Mouse (Mus musculus): ENCODE results near the gene Zbtb44.

GRCm38 (mm10) chr9:31097088-31098082 lies 66.9 kb downstream of the Zbtb44 start:
- TF ChIP-seq CTCF (IDR thresholded peaks at IDR 0.05) (no peak), EP300 (IDR thresholded peaks at IDR 0.05) (no peak)

All from lung, postnatal 0 days (tissue).